Mouse (Mus musculus): Measurements from ENCODE around the gene Rdh19.
"Not testable (repeated sequence)": the region's sequence is repeated elsewhere in the genome, so short reads cannot be mapped to it uniquely, and the experiment has no call there.

Gene Rdh19

DNA sequence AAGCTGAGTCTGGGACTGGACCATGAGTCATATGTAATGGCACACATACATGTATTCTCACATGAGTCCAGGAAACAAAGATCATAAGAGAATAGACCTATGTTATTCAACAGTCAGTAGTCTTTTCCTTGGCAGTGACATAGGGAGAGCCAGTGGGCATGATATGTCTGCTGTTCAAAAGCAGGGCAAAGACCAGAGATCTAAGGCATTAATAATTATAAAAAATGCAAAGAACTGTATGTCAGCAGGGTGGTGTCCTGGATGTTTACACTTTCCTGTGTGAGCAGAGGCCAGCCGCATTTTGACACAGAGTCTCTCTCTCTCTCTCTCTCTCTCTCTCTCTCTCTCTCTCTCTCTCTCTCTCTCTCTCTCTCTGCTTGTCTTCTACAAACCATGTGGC lies at the start of gene Rdh19:
Rdh19 (plus strand) TSS at position 301 of the 400 bp plus-strand sequence.
- no peak for DNase-seq

DNA sequence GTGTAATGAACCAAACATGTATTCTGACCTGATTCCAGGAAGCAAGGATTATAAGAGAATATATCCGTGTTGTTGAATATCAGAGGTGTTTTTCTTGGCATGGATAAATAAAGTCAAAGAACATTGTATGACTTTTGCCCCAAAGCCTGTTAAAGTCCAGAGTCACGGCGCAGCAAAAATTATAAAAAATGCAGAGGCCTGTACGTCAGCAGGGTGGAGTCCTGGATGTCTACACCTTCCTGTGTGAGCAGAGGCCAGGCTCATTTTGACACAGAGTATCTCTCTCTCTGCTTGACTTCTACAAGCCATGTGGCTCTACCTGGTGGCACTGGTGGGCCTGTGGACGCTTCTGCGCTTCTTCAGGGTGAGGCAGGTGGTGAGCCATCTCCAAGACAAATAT lies 48.8 kb upstream of the Rdh19 start, which contains the start of gene Rdh16:
Rdh16 (plus strand) TSS at position 262 of the 400 bp plus-strand sequence.
- peak; percentile 40 for DNase-seq

DNA sequence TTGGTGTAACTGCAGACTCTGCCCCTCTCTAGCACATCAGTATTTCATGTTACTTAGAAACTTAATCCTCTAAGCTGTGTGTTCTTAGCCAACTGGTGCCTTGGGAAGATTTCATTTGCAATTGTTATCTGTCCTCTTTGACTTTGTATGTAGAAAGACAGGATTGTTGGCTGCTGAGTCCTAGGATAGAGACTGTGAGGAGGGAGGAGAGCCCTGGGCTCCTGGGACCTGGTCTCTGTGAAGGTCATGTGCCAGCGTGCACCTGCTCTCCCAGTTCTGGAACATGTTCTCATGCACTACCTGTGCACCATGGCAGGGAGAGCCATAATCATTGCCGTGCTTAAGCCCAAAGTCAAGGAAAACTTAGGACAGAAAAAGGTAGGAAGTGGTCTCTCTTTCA lies 48.1 kb upstream of the Rdh19 start:
- no peak for DNase-seq

DNA sequence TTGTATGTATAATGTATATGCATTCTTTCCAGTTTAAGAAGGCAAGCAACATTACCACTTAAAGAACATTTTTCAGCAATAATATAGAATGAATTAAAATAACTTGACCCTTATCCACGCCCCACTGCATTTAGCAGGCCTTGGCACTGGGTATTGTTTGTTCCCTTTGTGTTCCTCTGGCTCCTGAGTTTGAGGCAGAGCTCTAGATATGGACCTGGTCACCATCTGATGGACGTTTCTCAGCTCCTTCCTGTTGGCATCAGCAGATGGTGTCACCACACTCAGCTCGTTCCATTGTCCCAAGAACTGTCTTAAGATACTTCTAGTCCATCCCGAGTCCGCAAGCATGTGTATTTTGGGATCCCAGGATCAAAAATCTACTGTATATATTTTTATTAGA lies 47.5 kb upstream of the Rdh19 start:
- DNase-seq = no peak

DNA sequence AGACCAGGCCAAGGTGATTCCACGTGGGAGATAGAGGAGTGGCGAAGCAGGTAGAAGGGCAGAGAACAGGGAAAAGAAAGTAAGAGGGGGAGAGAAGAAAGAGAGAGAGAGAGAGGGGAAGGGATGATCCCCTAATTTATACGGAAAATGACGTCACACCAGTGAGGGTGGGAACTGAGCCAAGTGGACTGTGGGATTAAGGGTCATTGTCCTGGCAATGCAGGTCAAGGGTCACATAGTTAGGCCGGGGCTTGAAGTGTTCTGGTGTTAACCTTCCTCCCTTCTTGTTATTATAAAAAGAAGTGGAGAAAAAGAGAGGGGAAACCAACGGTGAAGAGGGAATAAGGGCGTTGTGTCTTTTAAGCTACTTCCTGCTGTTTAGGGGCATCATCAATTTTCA lies 45.3 kb upstream of the Rdh19 start:
- peak; percentile 18 for DNase-seq

DNA sequence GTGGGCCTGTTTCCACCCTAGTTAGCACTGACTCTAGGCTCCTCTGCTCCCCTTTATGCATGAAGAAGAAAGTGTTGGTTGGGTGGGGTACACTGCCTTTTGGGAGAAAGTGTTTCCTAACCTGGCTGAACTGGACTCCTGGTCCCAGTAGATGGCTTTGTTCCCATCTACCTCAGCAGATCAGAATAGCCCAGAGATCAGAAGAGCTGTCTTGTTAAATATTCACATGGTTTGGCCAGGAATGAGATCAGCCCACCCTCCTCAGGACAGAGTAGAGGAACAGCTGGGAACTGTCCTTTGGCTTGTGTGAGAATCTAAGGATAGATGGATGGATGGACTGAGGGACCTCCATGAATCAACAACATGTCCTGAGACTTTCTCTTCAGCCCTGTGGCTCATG lies 33.8 kb upstream of the Rdh19 start:
- no peak for DNase-seq

DNA sequence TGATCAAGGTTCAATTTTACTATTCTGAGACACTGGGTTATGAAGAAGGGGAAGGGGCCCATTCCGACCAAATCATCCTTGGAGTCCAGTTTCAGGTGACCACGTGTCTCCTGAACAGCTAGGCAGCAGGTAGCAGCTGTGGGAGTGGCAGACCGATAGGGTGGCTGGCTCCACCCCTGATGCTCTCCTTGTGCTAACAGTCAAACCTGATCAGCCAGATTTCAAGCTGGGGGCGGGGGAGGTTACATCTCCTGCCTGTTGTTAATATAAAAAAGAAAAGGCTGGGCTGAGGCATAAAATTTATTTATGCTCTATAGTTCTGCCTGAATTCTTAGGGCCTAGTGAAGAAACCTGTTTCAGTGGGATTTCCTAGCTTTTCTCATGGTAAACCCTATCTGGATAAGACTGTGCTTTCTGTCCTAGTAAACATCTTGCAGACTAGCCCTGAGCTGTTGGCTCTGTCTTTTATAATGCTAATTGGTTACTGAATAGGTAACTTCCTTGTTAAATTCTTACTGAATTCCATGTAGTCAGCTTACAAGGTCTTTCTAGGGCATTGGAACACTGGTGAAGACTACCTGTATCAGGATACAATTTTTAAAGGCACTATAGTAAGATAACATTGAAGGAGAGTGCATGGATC lies 32.3 kb upstream of the Rdh19 start:
- peak; percentile 17 for DNase-seq

DNA sequence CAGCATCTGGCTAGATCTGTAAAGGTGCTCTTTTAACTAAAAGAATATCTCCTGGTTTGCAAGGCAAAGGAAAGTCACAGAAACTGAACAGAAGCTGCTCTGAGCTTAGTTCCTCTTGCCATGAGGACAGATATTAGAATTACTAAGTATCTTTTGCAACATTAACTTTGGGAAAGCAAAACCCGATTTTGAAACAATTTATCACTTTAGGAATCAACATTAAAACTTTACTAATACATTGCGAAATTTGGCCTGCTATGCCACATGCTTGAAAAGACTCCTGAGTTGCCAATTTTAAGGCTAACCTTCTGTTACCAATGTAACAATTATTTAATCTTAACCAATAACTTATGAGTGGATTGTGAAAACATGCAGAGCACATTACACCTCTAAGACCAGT lies 27.9 kb upstream of the Rdh19 start:
- DNase-seq = not testable (repeated sequence)

DNA sequence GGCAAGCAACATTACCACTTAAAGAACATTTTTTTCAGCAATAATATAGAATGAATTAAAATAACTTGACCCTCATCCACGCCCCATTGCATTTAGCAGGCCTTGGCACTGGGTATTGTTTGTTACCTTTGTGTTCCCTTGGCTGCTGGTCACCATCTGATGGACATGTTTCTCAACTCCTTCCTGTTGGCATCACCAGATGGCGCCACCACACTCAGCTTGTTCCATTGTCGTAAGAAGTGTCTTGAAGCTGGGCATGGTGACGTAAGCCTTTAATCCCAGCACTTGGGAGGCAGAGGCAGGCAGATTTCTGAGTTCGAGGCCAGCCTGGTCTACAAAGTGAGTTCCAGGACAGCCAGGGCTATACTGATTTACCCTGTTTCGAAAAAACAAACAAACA lies 24.3 kb upstream of the Rdh19 start:
- peak; percentile 55 for DNase-seq

DNA sequence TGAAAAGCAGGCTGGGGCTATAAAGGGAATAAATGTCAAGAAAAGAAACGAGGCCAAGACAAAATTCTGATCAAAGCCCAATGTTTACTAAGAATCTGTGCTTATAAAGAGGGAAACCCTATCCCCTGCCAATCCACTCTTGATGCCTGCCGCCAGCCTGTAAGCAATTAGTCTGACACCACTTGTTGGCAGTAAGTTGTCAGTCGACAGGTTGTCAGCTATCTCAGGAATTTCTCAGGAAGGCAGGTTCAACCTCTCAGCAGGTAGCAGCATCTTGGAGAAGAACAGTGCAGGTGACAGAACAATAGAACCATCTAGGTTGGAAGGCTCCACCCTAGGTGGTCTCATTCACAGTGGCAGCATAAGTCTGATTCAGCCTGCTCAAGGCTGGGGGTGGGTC lies 20.6 kb upstream of the Rdh19 start:
- no peak for DNase-seq

DNA sequence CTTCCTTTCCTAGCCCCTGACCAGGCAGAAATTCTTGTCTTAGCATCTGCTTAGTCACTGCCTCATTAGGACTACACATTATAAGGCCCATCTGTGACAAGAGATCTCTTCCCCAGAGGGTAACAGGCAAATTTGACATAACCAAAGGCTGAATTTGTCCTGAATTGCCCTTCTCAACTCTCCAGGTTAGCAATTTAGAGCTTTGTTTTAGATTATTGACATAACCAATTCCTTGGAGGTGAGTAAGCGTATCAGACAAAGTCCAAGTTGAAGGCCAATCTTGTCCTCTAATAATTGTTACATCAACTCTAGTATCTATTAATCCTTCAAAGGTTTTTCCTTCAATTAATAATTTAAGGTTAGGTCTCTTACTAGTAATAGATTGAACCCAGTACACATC lies 15.5 kb upstream of the Rdh19 start:
- not testable (repeated sequence) for DNase-seq

DNA sequence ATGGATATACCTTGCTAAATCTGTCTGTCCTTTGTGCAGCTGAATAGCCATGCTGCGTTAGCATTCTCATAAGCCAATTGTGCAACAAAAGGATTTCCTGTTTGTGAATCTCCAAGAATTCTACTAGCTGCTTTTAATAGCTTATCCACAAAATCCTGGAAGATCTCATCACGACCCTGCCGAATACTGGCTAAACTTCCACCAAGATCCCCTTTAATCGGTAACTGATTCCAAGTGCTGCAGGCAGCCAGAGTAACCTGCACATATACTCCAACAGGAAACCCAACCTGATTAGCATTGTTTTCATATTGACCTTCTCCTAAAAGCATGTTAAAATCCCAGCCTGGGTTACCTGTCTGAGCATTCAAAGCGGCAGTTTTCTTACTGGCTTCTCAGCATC lies 14.4 kb upstream of the Rdh19 start:
- DNase-seq = peak; percentile 34

DNA sequence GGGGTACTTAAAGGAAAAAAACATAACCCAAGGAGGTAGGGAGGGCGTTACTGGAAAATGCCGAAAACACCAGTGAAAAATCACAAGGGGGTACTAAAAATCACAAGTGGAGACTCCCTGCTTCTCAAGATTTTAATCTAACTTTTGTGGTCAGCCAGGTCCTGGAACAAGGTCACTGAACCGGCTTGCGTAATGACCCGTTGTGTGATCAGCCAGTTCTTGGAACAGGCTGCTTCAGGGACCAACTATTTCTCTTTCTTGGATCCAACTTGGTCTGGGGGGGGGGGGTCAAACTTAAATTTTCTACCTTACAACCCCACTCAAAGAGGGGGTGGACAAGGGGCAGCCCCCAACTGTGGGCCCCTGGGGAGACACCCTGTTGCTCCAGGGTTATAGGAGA lies 11.9 kb upstream of the Rdh19 start:
- DNase-seq = not testable (repeated sequence)

DNA sequence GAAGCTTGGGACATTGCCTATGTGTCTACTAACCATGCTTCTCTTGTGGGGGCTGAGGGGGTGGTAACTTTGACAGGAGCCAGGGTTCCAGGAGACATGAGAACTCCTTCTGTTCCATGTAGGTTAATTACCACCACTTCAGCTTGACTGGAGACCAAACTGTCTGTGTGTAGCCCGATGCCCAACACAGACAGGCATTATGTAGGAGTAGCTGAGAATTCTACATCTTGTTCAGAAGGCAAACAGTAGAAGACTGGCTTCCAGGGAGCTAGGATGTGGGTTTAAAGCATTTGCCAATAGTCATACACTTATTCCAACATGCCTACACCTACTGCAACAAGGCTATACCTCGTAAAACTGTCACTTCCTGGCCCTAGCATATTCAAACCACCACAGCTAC lies 11.2 kb upstream of the Rdh19 start:
- DNase-seq = no peak

DNA sequence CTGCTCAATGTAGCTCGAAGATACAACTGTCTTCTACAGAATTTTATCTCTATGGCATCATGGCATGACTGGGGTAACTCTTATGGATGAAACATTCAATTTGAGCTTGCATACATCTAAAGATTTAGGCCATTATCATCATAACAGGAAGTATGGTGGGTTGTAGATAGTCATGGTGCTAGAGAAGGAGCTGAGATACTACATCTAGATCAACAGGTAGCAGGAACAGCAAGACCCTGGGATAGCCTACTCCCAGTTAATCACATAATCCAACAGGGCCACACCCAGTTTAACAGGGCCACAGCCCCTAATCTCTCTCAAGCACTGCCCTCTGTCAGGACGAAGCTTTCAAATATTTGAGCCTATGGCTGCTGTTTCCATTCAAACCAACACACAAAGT lies 9.0 kb upstream of the Rdh19 start:
- no peak for DNase-seq

DNA sequence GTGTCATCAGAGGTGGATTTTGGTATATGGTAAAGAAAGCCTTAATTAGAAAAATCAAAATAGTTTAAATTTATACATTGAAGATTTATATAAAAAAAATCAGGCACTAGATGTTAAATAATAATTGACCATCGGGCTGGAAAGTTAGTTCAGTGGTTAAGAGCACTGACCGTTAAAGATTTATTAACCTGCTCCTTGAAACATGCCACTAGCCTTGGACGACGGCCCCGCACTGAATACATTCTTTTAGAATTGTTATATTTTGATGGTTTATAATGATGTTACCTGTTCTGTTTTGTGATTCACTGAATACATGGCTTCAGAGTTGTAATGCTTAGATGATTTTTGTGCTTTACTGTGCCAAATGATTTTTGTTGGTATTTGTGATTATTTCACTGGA lies 3.8 kb upstream of the Rdh19 start:
- DNase-seq = peak; percentile 19

DNA sequence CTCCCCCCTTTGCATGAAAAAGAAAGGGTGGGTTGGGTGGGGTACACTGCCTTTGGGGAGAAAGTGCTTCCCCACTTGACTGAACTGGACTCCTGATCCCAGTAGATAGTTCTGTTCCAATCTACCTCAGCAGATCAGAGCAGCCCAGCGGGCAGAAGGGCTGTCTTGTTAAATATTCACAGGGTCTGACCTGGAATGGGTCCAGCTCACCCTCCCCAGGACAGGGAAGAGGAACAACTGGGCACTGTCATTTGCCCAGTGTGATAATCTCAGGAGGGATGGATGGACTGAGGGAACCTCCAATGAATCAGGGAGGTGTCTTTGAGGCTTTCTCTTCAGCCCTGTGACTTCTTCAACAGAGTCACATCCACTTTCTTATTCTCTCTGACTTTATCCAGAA lies 1.6 kb upstream of the Rdh19 start:
- DNase-seq = peak; percentile 79

DNA sequence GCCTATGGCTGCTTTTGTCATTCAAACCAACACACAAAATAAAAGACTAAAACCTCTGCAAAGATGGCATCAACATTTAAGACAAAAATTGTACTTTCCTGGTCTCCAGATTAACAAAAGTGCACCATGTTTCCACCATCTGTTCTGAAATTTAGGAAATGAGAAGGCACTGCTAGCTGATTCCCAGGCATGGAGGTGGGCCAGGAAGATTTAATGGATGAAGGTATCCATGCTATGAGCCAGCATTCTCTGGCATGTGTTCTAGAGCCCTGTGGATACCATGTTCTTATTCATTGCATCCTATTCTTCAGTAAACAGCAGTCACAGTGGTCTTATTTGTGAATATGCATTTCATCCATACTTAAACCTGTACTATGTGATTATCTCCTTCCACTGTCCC lies 6.6 kb downstream of the Rdh19 start:
- no peak for DNase-seq

DNA sequence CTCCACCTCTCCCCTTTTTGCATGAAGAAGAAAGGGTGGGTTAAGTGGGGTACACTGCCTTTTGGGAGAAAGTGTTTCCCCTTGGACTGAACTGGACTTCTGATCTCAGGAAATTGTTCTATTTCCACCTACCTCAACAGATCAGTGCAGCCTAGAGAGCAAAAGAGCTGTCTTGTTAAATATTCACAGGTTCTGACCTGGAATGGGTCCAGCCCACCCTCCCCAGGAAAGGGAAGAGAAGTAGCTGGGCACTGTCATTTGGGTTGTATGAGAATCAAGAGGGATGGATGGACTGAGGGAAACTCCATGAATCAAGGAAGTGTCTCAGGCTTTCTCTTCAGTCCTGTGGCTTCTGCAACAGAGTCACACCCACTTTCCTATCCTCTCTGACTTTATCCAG lies 15.2 kb downstream of the Rdh19 start:
- DNase-seq = peak; percentile 68

DNA sequence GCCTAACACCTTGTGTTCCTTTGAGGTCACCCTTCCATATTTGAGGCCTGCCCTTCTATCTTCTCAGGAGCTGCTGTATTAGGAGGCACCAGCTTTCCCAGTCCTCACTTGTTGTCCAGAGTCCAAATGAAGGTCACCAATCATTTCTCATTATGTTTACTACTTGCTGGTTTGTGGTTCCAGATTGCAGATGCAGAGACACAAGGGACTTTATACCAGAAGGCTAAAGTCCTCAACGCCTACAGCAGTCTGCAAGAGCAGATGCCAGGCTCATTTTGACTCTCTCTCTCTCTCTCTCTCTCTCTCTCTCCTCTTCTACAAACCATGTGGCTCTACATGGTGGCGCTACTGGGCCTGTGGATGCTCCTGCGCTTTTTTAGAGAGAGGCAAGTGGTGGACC lies 16.5 kb downstream of the Rdh19 start, which contains the start of gene Rdh16f2:
Rdh16f2 (plus strand) TSS at position 243 of the 400 bp plus-strand sequence.
- DNase-seq = no peak

DNA sequence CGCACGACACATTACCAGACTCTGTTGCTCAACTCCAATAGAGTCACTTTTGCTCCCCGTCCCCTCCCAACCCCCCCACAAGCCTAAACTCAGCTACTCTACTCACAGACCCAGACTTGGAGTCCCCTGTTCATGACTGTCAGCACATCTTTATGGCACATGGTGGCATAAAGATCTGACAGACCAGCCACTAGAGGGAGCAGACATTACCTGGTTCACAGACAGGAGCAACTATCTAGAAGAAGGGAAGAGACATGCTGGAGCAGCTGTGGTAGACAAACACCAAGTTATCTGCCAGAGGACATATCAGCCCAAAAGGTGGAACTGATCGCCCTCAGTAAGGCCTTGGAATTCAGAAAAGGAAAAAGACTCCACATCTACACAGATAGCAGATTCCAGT lies 22.8 kb downstream of the Rdh19 start:
- peak; percentile 39 for DNase-seq

DNA sequence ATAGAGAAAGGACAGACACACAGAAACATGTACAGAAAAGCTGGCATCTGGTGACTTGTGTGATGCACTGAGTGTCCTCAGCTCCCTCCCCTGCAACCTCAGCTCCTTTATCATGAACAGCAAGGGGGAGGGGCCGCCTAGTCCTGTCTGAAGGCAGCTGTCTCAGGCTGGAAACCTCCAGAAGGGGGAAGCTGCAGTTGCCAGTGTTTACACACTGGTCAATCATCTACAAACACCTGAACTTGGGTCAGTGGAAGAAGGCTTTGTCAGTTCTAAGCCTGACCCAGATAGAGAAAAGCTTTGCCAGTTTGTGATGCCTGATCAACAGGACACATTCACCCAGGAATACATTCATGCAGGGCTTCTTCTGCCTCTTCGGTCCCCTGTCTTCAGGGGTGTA lies 28.0 kb downstream of the Rdh19 start:
- peak; percentile 85 for DNase-seq

DNA sequence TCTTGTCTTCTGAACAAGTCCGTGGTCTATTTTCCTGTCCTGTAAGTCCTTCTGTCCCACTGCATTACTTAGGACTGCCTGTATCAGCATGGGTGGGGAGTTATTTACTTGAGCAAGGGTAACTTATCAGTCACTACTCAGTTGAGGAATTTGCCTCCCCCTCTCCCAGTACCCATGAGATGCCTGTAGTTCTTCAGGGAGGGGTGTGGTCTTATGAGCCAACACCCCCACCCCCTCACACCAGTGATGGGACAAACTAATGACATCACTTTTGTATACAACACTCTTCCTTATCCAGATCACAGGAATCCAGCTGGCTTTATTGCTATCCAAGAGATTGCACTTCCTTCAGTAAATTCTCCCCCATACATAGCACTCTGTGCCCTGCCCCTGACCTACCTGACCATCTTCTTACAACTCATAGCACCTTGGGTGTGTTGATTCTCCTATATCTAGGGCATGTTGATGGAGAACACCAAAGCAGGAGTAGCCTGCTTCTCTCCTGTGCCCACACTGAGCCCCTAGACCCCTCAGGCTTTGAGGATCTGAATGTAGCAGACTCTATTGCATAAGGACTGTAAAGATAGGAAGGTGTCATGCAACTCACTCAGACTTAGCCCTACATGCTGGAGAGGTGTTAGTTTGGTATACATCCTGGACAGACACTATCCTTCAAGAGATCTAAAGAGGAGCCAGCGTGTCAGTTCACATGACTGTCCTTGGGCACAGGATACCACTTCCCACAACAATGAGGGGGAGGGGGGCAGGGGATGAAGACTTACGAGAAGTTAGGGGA lies 28.7 kb downstream of the Rdh19 start:
- DNase-seq = no peak

DNA sequence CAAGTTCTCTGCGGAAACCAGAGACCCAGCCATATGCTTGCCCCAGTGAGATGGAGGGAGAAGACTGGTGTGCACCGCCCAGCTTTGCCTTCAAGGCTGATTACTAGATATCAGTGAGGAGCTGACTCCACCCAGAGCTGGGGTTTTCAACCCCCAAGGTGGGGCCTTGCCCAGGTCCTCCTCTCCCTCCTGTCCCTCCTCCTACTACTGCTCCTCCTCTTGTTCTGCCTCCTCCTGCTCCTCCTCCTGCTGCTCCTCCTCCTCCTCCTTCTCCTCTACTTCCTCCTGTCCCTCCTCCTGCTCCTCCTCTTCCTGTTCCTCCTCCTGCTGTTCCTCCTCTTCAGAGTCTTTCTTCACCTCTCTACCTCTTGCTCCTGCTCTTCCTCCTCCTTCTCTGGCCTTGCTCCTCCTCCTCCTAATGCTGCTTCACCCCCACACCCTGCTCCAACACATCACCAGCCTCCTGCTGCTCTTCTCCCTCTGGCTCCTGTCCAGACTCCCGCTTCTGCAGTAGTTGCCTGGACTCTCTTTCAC lies 29.5 kb downstream of the Rdh19 start:
- peak; percentile 63 for DNase-seq
